Mouse (Mus musculus) heart, embryonic 11.5 days (tissue): ENCODE measurements around the gene Rai14. TPM values are rescaled to one million over a fixed set of nuclear protein-coding genes. Genes with fewer than 3 reads are reported as not detected.

Source experiments
- ATAC-seq: fragments of 200-750 bp; cut with Nextera tagmentation; replicated peaks from 2 replicates; pipeline ENCODE4 v1.8.0; 2017; ENCODE audit warnings: moderate library complexity; ENCODE audit not compliant: insufficient number of reproducible peaks, low FRiP score, low TSS enrichment
- H3K27ac ChIP-seq: fragments of 300-500 bp; sonication (generic); 2 replicates; pipeline ENCODE4 v1.5.1; 2014; ENCODE audit warnings: mild to moderate bottlenecking, low read depth, low read length
- H3K27me3 ChIP-seq: fragments of 300-500 bp; sonication (generic); 2 replicates; pipeline ENCODE4 v1.6.1; 2014; ENCODE audit warnings: mild to moderate bottlenecking, low read length, mixed read lengths; ENCODE audit not compliant: control insufficient read depth, insufficient read depth
- H3K36me3 ChIP-seq: fragments of 300-500 bp; sonication (generic); 2 replicates; pipeline ENCODE4 v1.6.1; 2014; ENCODE audit warnings: mild to moderate bottlenecking, low read length, moderate library complexity, mixed read lengths; ENCODE audit not compliant: control insufficient read depth, insufficient read depth
- H3K4me1 ChIP-seq: fragments of 300-500 bp; sonication (generic); 2 replicates; pipeline ENCODE4 v1.6.1; 2014; ENCODE audit warnings: low read length; ENCODE audit not compliant: control insufficient read depth, insufficient read depth
- H3K4me2 ChIP-seq: fragments of 300-500 bp; sonication (generic); 2 replicates; pipeline ENCODE4 v1.6.1; 2014; ENCODE audit warnings: mild to moderate bottlenecking, moderate library complexity
- H3K4me3 ChIP-seq: fragments of 300-500 bp; sonication (generic); 2 replicates; pipeline ENCODE4 v1.5.1; 2014; ENCODE audit warnings: low read depth, low read length
- H3K9ac ChIP-seq: fragments of 300-500 bp; sonication (generic); 2 replicates; pipeline ENCODE4 v1.6.1; 2014; ENCODE audit warnings: mild to moderate bottlenecking, low read depth, low read length, moderate library complexity
- H3K9me3 ChIP-seq: fragments of 300-500 bp; sonication (generic); replicated peaks from 2 replicates; pipeline ENCODE4 v1.6.1; 2016; ENCODE audit warnings: low read length; ENCODE audit not compliant: control insufficient read depth
- WGBS: fragments of 180-500 bp; shearing (Covaris S2); extraction: QIAGEN DNeasy Blood & Tissue Kit; methylation state at CpG from one replicate; pipeline ENCODE4 v1.1.7; 2014; ENCODE audit not compliant: insufficient replicate concordance; 5-methylcytosine and 5-hydroxymethylcytosine counted together
- polyA plus RNA-seq: library from polyadenylated mRNA; unstranded; fragments of >200 nt; fragmentation: Nextera tagmentation; extraction: Ambion mirVana; gene quantifications from 2 replicates; pipeline ENCODE4 v1.2.1, GENCODE M21; 2014

Gene Rai14
- polyA plus RNA-seq, 1 experiment from 2014 or later, result 30.5 TPM

GRCm38 (mm10) chr15:10726272-10726671 lies 11.8 kb upstream of the Rai14 start:
- H3K27ac ChIP-seq, result no peak overlapping the region
- 73% methylated on average over 3 of the region's 3 CpGs for WGBS
- ATAC-seq, result no peak
- peaks cover 13% of the 10 kb centered on the region for H3K4me1 ChIP-seq
- H3K36me3 ChIP-seq, result no peaks in the 10 kb centered on the region
- no peak overlapping the region for H3K9ac ChIP-seq
- H3K4me3 ChIP-seq, result no peak overlapping the region
- H3K4me2 ChIP-seq, result no peak overlapping the region
- no peaks in the 10 kb centered on the region for H3K9me3 ChIP-seq
- 0 out of 2 replicates have a peak, but pooled peaks cover 3% of the 10 kb centered on the region for H3K27me3 ChIP-seq

DNA sequence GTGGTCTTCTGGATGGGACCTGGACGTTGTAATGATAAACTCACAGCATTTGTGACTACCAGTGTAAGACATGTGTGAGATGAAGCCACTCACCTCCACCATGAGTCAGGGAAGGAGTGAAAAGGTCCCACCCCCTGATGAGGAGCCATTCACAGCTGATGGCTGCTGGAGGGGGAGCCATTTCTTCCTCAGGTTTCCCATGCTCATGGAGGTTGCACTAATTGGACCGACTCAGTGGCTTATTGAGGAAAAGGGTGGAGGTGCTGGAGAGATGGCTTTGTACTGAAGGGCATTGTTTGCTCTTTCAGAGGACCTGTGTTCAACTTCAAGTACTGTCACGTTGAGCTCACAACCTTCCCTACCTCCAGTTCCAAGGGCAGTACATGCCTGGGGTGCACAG lies 10.4 kb upstream of the Rai14 start:
- WGBS, result 70% methylated on average over 3 of the region's 3 CpGs
- H3K36me3 ChIP-seq, result no peaks in the 10 kb centered on the region
- ATAC-seq, result no peak
- no peaks in the 10 kb centered on the region for H3K9me3 ChIP-seq
- 0 out of 2 replicates have a peak, but pooled peaks cover 3% of the 10 kb centered on the region for H3K27me3 ChIP-seq
- H3K27ac ChIP-seq, result no peak overlapping the region
- no peak overlapping the region for H3K9ac ChIP-seq
- peaks cover 13% of the 10 kb centered on the region for H3K4me1 ChIP-seq
- no peak overlapping the region for H3K4me3 ChIP-seq
- no peak overlapping the region for H3K4me2 ChIP-seq

DNA sequence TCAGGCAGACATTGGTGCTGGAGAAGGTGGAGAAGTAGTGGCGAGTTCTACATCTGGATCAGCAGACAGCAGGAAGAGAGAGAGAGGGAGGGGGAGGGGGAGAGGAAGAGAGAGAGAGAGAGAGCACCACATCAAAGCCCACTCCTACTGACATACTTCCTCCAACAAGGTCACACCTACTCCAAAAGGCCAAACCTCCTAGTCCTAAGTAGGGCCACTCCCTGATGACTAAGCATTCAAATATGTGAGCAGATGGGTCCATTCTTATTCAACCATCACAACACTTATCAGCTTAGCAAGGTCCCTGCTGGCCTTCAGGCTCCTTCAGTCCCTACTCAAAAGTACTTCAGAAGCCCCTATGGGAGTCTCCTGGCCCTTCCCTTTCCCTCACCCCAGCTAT lies 9.1 kb upstream of the Rai14 start:
- ATAC-seq, result no peak

DNA sequence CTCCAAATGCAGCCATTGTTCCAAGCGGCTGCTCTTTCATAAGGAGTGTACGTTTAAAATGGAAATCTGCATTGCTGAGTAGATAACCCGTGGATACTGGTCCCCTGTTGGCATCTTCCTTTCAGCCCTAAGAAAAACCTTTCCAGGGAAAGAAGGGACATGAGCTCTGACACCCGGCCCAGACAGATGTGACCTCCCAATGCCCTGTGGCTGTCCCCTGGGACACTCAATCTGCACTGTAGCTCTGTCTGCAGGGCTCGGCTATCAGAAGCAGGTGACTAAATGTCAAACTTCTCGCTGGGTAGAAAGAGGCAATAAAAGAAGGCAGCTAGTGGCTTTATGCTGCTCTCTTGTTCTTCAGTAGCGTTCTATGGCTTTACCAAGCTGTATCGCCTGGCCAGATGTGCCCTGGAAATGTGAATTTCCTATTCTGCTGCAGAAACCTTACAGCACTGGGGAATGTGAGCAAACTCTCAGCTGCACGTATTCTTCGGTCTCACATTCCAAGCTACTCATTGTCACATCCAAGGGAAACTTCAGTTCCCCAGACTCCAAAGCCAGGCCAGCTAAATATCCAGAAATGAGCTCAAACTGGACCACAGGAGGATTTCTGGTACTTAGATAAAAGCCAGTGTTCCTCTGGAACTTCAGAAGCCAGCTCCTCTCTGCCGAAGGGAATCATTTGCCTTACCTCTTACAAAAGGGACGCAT lies 8.4 kb upstream of the Rai14 start:
- no peak for ATAC-seq
- 28% methylated on average over 12 of the region's 12 CpGs for WGBS
- H3K4me3 ChIP-seq, result no peak overlapping the region
- H3K4me2 ChIP-seq, result peak overlapping the region; percentile 27; the same call in 1 of the 2 replicates
- H3K4me1 ChIP-seq, result peaks cover 13% of the 10 kb centered on the region
- H3K9ac ChIP-seq, result no peak overlapping the region
- no peaks in the 10 kb centered on the region for H3K36me3 ChIP-seq
- H3K9me3 ChIP-seq, result 0 out of 2 replicates have a peak, but pooled peaks cover under 1% of the 10 kb centered on the region
- no peak overlapping the region for H3K27ac ChIP-seq
- H3K27me3 ChIP-seq, result 0 out of 2 replicates have a peak, but pooled peaks cover 3% of the 10 kb centered on the region

More for the DNA sequence above, 9.1 kb upstream of the Rai14 start:
- no peaks in the 10 kb centered on the region for H3K36me3 ChIP-seq
- H3K4me2 ChIP-seq, result no peak overlapping the region
- H3K27me3 ChIP-seq, result 0 out of 2 replicates have a peak, but pooled peaks cover 3% of the 10 kb centered on the region
- 25% methylated on average over 1 of the region's 1 CpGs for WGBS
- H3K27ac ChIP-seq, result no peak overlapping the region
- peaks cover 13% of the 10 kb centered on the region for H3K4me1 ChIP-seq
- H3K4me3 ChIP-seq, result no peak overlapping the region
- H3K9me3 ChIP-seq, result no peaks in the 10 kb centered on the region
- no peak overlapping the region for H3K9ac ChIP-seq

GRCm38 (mm10) chr15:10721259-10721781 lies 6.9 kb upstream of the Rai14 start:
- ATAC-seq, result no peak
- H3K27me3 ChIP-seq, result peaks cover 3% of the 10 kb centered on the region; the same call in 1 of the 2 replicates
- WGBS, result 84% methylated on average over 11 of the region's 11 CpGs
- H3K9me3 ChIP-seq, result 0 out of 2 replicates have a peak, but pooled peaks cover 4% of the 10 kb centered on the region
- H3K4me3 ChIP-seq, result no peak overlapping the region
- H3K36me3 ChIP-seq, result no peaks in the 10 kb centered on the region
- no peak overlapping the region for H3K4me2 ChIP-seq
- peaks cover 13% of the 10 kb centered on the region for H3K4me1 ChIP-seq
- H3K9ac ChIP-seq, result no peak overlapping the region
- no peak overlapping the region for H3K27ac ChIP-seq

DNA sequence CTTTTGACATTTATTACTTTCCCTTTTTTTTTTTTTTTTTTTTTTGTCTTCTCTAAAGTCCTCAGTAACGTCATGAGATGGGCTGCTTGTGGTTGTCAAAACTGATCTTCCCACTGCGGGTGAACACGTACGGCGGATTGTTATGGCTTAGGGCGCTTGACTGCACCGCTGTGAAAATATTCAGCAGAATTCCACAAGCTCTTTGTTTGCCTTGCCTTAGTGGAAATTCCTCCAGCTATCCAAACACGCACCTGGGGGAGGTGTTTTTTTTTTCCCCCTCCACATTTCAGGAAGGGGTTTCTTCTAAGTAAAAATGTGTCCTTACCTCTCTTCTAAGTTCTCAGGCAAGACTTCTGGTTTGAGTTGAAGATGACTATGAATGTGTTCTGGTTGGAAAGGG lies 6.2 kb upstream of the Rai14 start:
- Histone ChIP-seq H3K9me3 (0 out of 2 replicates have a peak, but pooled peaks cover 4% of the 10 kb centered on the region), H3K9ac (no peak overlapping the region), H3K4me3 (no peak overlapping the region), H3K4me1 (peaks cover 13% of the 10 kb centered on the region), H3K4me2 (no peak overlapping the region), H3K27ac (no peak overlapping the region), H3K27me3 (peaks cover 3% of the 10 kb centered on the region; the same call in 1 of the 2 replicates), H3K36me3 (no peaks in the 10 kb centered on the region)
- ATAC-seq, result no peak
- 68% methylated on average over 8 of the region's 8 CpGs for WGBS

GRCm38 (mm10) chr15:10720188-10720587 lies 5.8 kb upstream of the Rai14 start:
- WGBS, result 77% methylated on average over 11 of the region's 11 CpGs
- Histone ChIP-seq H3K4me2 (no peak overlapping the region), H3K9ac (no peak overlapping the region), H3K4me1 (peaks cover 13% of the 10 kb centered on the region), H3K27me3 (peaks cover 2% of the 10 kb centered on the region; the same call in 1 of the 2 replicates), H3K4me3 (no peak overlapping the region), H3K9me3 (0 out of 2 replicates have a peak, but pooled peaks cover 4% of the 10 kb centered on the region), H3K27ac (no peak overlapping the region), H3K36me3 (no peaks in the 10 kb centered on the region)
- no peak for ATAC-seq

DNA sequence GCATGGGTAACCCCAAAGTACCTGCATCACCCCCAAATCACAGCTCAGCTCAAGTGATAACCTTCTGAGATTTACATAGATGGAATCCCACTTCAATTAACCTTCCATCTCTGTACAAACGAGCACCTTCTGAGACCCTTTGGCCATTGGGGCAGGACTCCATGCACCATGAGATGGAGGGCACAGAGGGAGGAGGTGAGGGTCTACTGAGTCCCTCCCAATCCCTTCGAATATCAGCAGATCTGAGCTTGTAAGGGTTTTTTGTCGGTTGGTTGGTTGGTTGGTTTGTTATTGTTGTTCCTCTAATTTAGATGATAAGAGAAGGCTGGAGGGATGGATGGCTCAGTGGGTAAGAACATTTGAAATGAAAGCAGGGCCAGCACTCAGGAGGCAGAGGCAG lies 5.1 kb upstream of the Rai14 start:
- no peaks in the 10 kb centered on the region; the same call in 1 of the 2 replicates for H3K27me3 ChIP-seq
- no peak overlapping the region for H3K9ac ChIP-seq
- no peak for ATAC-seq
- no peaks in the 10 kb centered on the region for H3K36me3 ChIP-seq
- H3K4me2 ChIP-seq, result no peak overlapping the region
- H3K4me3 ChIP-seq, result no peak overlapping the region
- peaks cover 13% of the 10 kb centered on the region for H3K4me1 ChIP-seq
- 64% methylated on average over 3 of the region's 3 CpGs for WGBS
- no peak overlapping the region for H3K27ac ChIP-seq
- H3K9me3 ChIP-seq, result 0 out of 2 replicates have a peak, but pooled peaks cover 4% of the 10 kb centered on the region
